Mouse (Mus musculus) neural tube, embryonic 12.5 days (tissue): ENCODE data around the gene Cyb5b. TPM values are rescaled to one million over a fixed set of nuclear protein-coding genes. Genes with fewer than 3 reads are reported as not detected.

Source experiments
- ATAC-seq: fragments of 200-750 bp; cut with Nextera tagmentation; 2 replicates; pipeline ENCODE4 v1.8.0; 2017; ENCODE audit warnings: low read depth, mild to moderate bottlenecking, moderate TSS enrichment, moderate library complexity; ENCODE audit not compliant: low FRiP score
- H3K27ac ChIP-seq: fragments of 300-500 bp; sonication (generic); 2 replicates; pipeline ENCODE4 v1.5.1; 2016
- H3K27me3 ChIP-seq: fragments of 300-500 bp; sonication (generic); replicated peaks from 2 replicates; pipeline ENCODE4 v1.6.1; 2016; ENCODE audit warnings: mild to moderate bottlenecking
- H3K36me3 ChIP-seq: fragments of 300-500 bp; sonication (generic); 2 replicates; pipeline ENCODE4 v1.6.1; 2016; ENCODE audit warnings: mild to moderate bottlenecking
- H3K4me1 ChIP-seq: fragments of 300-500 bp; sonication (generic); 2 replicates; pipeline ENCODE4 v1.6.1; 2016
- H3K4me2 ChIP-seq: fragments of 300-500 bp; sonication (generic); replicated peaks from 2 replicates; pipeline ENCODE4 v1.6.1; 2016; ENCODE audit warnings: mild to moderate bottlenecking
- H3K4me3 ChIP-seq: fragments of 300-500 bp; sonication (generic); 2 replicates; pipeline ENCODE4 v1.5.1; 2016
- H3K9ac ChIP-seq: fragments of 300-500 bp; sonication (generic); 2 replicates; pipeline ENCODE4 v1.6.1; 2016; ENCODE audit warnings: mild to moderate bottlenecking
- H3K9me3 ChIP-seq: fragments of 300-500 bp; sonication (generic); 2 replicates; pipeline ENCODE4 v1.6.1; 2016; ENCODE audit warnings: mild to moderate bottlenecking
- WGBS: fragments of 180-500 bp; shearing (Covaris S2); methylation state at CpG from one replicate; pipeline ENCODE4 v1.1.7; 2016; 5-methylcytosine and 5-hydroxymethylcytosine counted together
- polyA plus RNA-seq: library from polyadenylated mRNA; unstranded; fragments of >200 nt; fragmentation: Nextera tagmentation; extraction: Ambion mirVana; gene quantifications from 2 replicates; pipeline ENCODE4 v1.2.1, GENCODE M21; 2016

Cyb5b gene
- polyA plus RNA-seq, 1 experiment from 2014 or later: 132 TPM

DNA sequence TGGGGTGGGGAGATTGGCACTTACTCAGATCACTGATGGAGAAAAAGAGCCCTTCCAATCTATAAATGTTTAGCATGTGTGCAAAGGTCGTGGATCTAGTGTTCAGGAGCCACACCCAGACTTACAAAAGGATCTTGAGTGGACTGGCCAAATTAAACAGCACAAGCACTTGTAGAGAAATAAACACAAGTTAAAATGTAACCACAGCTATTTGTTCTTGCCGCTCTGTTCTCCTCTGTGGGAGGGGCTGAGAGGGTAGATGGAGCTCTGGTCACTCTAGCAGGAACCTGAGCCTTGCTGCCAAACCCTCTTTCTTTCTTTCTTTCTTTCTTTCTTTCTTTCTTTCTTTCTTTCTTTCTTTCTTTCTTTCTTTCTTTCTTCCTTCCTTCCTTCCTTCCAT is 33.4 kb upstream of the Cyb5b start:
- no peak overlapping the region for H3K27ac ChIP-seq
- no peaks in the 10 kb centered on the region for H3K36me3 ChIP-seq
- no peak overlapping the region for H3K4me3 ChIP-seq
- H3K27me3 ChIP-seq: no peaks in the 10 kb centered on the region
- H3K4me2 ChIP-seq: no peak overlapping the region
- 23% methylated on average over 2 of the region's 2 CpGs for WGBS
- H3K4me1 ChIP-seq: no peaks in the 10 kb centered on the region
- no peaks in the 10 kb centered on the region for H3K9me3 ChIP-seq
- ATAC-seq: no peak
- no peak overlapping the region for H3K9ac ChIP-seq

DNA sequence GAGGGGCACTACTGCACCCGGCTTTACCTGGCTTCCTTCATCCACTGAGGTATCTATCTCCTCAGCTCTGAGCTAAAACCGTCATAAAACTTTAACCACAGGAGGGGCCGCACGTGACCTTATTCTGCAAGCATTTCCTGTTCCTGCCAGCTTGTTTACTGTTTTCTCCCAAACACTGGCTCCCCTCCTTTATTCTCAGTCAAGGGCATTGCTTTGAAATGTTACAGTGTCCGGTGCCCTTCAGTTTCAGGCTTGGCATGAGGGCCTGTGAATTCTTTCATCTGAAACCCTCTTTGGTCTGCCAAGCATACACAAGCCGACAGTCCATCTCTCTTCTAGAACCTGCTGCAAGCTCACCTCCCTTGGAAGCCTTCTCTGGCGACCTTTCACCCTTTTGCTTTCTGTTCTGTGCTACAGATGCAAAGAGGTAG is 31.6 kb upstream of the Cyb5b start:
- no peak for ATAC-seq
- Histone ChIP-seq H3K27ac (no peak overlapping the region), H3K4me3 (no peak overlapping the region), H3K9ac (no peak overlapping the region), H3K9me3 (no peaks in the 10 kb centered on the region), H3K4me1 (peaks cover 6% of the 10 kb centered on the region; the same call in 1 of the 2 replicates), H3K36me3 (no peaks in the 10 kb centered on the region), H3K27me3 (no peaks in the 10 kb centered on the region), H3K4me2 (no peak overlapping the region)
- WGBS: 63% methylated on average over 7 of the region's 7 CpGs

DNA sequence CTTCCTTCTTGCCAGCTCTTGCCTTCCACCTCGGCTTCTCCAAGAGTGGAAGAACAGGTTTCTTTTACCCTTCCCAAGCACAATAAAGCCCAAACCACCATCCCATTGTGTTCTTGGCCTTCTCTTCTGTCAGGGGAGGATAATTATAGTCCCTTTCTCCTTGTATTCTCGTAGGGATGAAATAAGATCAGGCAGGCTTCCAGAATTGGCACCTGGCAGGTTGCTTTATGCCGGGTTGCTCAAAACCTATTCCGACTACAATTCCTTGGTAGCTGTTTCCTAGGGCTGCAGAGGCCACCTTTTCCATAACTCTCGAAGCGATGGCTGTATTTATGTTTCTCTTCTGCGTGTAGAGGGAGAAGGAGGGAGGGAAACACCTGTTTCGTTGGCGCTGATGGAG is 31.0 kb upstream of the Cyb5b start:
- H3K4me1 ChIP-seq: peaks cover 6% of the 10 kb centered on the region; the same call in 1 of the 2 replicates
- no peak for ATAC-seq
- no peak overlapping the region for H3K27ac ChIP-seq
- no peak overlapping the region for H3K9ac ChIP-seq
- H3K36me3 ChIP-seq: no peaks in the 10 kb centered on the region
- WGBS: 69% methylated on average over 9 of the region's 9 CpGs
- H3K27me3 ChIP-seq: no peaks in the 10 kb centered on the region
- H3K4me3 ChIP-seq: no peak overlapping the region
- H3K4me2 ChIP-seq: no peak overlapping the region
- H3K9me3 ChIP-seq: no peaks in the 10 kb centered on the region

DNA sequence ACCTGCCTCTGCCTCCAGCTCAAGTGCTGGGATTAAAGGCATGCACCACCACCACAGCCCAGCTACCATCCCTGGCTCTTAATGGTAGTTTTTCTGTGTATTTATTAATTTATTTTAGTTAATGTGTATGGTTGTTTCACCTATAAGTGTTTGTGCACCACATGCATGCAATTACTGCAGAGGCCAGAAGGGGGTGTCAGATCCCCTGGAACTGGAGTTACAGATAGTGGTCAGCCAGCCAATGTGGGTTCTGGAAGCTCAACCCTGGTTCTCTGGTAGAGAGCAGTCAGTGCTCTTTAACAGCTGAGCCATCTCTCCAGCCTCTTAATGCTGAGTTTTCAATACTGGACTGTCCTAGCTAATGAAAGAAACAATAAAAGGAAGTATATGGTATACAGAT is 29.6 kb upstream of the Cyb5b start:
- Histone ChIP-seq H3K4me2 (no peak overlapping the region), H3K27ac (no peak overlapping the region), H3K9ac (no peak overlapping the region), H3K4me1 (peaks cover 6% of the 10 kb centered on the region; the same call in 1 of the 2 replicates), H3K27me3 (no peaks in the 10 kb centered on the region), H3K4me3 (no peak overlapping the region), H3K9me3 (no peaks in the 10 kb centered on the region), H3K36me3 (no peaks in the 10 kb centered on the region)
- no peak for ATAC-seq

DNA sequence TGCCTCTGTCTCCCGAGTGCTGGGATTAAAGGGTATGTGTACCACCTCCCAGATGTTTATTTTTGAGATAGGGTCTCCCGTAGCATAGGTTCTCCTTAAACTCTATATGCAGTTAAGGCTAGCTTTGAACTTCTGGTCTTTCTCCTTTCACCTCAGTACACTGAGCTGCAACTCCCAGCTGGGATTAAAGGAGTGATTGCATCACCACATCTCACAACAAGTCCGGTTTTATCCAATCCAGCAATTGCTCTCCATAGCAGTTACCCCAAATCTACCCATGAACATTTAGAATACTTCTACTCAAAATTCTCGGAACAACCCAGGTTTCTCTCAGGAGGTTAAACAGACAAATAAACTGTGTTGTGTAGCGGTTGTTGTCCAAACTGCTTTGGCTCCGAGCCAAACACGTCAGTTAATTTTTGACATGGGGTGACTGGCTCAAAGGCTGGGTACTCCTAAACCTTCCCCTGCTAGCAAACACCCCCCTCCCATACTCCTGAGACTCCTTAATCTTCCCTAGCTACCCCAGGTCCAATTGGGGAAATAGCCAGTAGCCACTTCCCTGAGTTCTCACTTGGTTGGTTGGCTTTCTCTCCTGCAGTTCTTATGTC is 28.7 kb upstream of the Cyb5b start:
- ATAC-seq: no peak
- H3K36me3 ChIP-seq: no peaks in the 10 kb centered on the region
- H3K27ac ChIP-seq: no peak overlapping the region
- H3K9ac ChIP-seq: no peak overlapping the region
- no peak overlapping the region for H3K4me3 ChIP-seq
- peaks cover 6% of the 10 kb centered on the region; the same call in 1 of the 2 replicates for H3K4me1 ChIP-seq
- H3K27me3 ChIP-seq: no peaks in the 10 kb centered on the region
- H3K9me3 ChIP-seq: no peaks in the 10 kb centered on the region
- H3K4me2 ChIP-seq: no peak overlapping the region
- 93% methylated on average over 7 of the region's 7 CpGs for WGBS

DNA sequence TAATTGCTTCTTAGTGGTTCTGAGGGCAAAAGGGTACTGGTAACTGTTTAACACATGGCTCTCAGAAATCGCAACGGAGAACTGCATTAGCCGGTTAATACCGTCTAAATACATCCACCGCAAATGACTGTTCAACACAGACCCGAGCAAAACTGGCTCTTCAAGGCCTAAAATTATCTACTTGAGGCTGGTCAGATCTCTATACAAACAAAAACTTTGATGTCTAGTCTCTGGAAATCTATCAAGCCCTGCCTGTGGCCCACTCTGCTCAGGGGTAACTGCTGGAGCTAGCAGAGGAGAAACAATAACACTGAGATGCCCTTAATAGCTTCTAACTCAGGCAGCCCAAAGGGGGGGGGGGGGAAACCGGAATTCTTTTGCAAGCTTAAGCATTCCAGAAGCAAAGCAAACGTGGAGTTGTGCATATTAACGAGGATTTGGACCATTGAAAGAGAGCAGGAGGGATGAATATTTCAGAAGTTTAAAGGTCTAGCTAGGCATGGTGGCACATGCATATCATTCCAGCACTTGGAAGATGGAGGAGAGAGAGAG is 27.3 kb upstream of the Cyb5b start:
- Histone ChIP-seq H3K4me2 (no peak overlapping the region), H3K9me3 (no peaks in the 10 kb centered on the region), H3K27ac (no peak overlapping the region), H3K9ac (no peak overlapping the region), H3K4me1 (peaks cover 6% of the 10 kb centered on the region; the same call in 1 of the 2 replicates), H3K27me3 (no peaks in the 10 kb centered on the region), H3K36me3 (no peaks in the 10 kb centered on the region), H3K4me3 (no peak overlapping the region)
- WGBS: 18% methylated on average over 9 of the region's 9 CpGs
- ATAC-seq: no peak

DNA sequence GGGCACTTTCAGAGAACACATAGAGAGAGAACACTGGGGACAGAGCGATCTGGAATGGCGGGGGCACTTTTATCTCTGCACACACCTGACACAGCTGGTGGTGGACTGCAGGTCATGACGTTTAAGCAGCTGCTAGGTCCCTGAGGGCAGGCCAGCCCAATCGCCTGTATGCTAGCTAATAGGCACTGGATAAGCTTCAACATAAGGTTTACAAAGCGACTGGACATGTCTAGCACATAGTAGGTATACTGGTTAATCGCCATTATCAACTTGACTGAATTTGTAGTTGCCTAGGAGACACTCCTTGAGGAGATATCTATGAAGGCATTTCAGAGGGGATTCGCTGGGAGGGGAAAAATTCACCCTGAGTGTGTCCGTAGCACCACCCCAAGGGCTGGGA is 26.1 kb upstream of the Cyb5b start:
- 77% methylated on average over 8 of the region's 8 CpGs for WGBS
- Histone ChIP-seq H3K27me3 (no peaks in the 10 kb centered on the region), H3K9ac (no peak overlapping the region), H3K4me1 (peaks cover 6% of the 10 kb centered on the region; the same call in 1 of the 2 replicates), H3K4me2 (no peak overlapping the region), H3K36me3 (no peaks in the 10 kb centered on the region), H3K27ac (no peak overlapping the region), H3K9me3 (no peaks in the 10 kb centered on the region), H3K4me3 (no peak overlapping the region)
- no peak for ATAC-seq

DNA sequence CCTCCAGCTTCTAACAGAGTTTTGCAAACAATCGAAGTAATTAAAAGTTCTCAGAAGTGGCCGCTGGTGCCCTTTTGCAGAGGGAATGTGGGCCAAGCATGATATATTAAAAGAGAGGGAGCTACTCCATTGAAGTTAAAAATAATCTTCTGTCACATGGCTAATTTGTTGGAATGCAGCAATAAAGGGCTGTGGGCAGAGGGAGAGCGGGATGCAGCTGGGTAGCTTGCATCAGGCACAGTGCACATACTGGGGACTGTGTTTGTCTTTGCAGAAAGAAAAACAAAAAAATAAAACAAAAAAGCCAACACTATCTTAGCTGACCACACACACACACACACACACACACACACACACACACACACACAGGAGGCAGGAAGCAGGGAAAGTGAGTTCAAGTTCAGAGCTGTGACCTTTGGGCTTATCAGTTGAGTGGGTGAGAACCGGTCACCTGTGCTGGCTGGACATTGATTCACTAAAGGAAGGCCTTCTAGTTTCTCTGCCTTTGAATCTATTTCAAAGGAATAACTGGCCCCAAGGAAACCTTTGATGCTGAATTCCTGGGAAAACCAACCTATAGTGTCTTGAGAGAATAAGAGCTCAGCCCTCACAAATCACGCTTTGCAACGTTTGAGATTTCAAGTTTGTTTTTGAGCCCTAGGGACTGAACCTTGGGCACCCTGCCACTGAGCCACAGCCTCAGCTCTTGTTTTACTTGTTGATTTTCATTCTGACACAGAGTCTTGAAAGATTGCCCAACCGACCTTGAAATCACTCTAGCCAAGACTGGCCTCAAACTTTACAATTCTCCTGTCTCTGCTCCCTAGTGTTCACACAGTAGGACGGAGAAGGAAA is 21.0 kb upstream of the Cyb5b start:
- Histone ChIP-seq H3K36me3 (no peaks in the 10 kb centered on the region), H3K27me3 (no peaks in the 10 kb centered on the region), H3K4me3 (no peak overlapping the region), H3K9ac (no peak overlapping the region), H3K9me3 (no peaks in the 10 kb centered on the region), H3K27ac (no peak overlapping the region), H3K4me1 (no peaks in the 10 kb centered on the region), H3K4me2 (no peak overlapping the region)
- 50% methylated on average over 8 of the region's 8 CpGs for WGBS
- ATAC-seq: no peak

DNA sequence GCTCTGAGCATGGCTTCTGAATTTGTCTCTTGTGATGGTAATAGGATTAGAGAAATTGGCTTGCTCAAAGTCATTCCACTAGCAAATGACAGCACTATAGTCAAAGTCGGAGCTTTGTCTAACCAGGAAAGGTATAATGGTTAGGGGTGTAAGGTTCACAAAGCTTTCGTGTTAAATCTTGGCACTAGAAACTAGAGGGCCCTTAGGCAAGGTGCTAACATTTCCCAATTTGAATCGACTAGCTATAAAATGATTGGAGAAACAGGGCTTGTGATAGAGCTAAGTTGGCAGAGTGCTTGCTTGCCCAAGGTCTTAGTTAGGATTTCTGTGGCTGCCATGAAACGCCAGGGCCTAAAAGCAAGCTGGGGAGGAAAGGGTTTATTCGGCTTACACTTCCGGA is 20.4 kb upstream of the Cyb5b start:
- H3K4me3 ChIP-seq: no peak overlapping the region
- H3K9ac ChIP-seq: no peak overlapping the region
- no peaks in the 10 kb centered on the region for H3K27me3 ChIP-seq
- no peaks in the 10 kb centered on the region for H3K4me1 ChIP-seq
- no peaks in the 10 kb centered on the region for H3K9me3 ChIP-seq
- no peaks in the 10 kb centered on the region for H3K36me3 ChIP-seq
- 91% methylated on average over 6 of the region's 6 CpGs for WGBS
- no peak overlapping the region for H3K4me2 ChIP-seq
- no peak overlapping the region for H3K27ac ChIP-seq
- ATAC-seq: no peak

DNA sequence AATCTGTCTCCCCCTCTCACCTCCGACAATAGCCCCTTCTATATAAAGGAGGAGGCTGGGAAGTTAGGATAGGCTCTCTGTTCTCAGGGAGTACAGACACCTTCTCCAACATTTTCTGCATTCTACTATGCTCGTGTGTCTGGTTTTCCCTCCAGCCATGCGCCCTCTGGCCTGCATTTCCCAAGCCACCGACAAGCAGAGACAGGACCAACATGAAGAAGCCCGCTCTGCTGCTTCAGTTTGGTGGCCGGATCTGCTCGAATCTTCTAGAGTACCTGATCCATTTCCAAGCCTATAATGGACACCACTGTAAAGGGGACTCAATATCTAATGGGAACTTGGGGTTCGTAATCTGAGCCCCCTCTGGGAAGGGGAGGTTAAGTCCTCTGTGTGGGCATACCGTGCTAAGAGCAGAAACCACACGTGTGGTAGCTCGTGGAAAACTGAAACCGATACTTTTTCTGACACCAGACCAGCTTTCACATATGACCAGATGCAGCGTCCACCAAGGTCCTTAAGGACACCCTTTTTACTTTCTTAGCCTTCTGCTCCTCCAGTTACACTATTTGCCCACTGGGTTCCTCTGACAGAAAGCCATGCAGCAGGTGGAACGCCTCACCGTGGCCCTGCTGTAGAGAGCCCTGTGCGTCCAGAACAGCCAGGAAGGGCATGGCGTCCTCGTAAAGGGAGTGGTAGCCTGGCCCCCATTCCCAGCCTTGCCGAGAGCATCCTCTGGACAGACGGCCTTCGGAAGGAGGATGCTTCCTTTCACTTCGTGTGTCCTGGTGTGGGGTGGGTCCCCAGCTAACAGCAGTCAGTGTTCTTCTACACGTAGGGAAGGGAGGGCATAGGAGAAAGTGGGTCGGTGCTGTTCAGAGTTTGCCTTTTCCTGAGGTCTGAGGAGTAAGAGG is 17.6 kb upstream of the Cyb5b start:
- Histone ChIP-seq H3K9me3 (no peaks in the 10 kb centered on the region), H3K4me1 (no peaks in the 10 kb centered on the region), H3K9ac (no peak overlapping the region), H3K27ac (no peak overlapping the region), H3K27me3 (no peaks in the 10 kb centered on the region), H3K4me3 (no peak overlapping the region), H3K36me3 (no peaks in the 10 kb centered on the region), H3K4me2 (no peak overlapping the region)
- 85% methylated on average over 24 of the region's 24 CpGs for WGBS
- no peak for ATAC-seq

DNA sequence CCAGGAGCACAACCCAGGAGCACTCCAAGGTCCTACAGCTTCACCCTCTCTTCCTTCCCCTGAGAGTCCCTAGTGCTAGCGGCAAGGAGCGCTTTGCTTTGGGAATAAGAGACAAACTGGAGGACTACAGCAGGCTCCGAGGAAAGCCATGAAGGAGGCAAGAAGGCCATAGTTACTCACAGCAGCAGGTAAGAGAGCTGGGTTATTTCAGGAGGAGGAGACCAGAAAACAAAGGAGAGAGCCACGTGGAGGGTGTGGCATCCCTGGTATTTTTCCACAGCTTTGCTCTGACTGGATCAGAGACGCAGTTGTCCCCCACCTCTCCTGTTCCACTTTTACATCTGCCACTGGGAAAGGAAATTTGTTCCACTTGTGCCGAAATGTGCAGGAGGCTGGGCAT is 16.6 kb upstream of the Cyb5b start:
- no peaks in the 10 kb centered on the region for H3K4me1 ChIP-seq
- no peak overlapping the region for H3K4me2 ChIP-seq
- no peak overlapping the region for H3K4me3 ChIP-seq
- no peak overlapping the region for H3K9ac ChIP-seq
- no peak for ATAC-seq
- no peaks in the 10 kb centered on the region for H3K9me3 ChIP-seq
- no peaks in the 10 kb centered on the region for H3K36me3 ChIP-seq
- WGBS: 55% methylated on average over 6 of the region's 6 CpGs
- no peak overlapping the region for H3K27ac ChIP-seq
- H3K27me3 ChIP-seq: no peaks in the 10 kb centered on the region
